Mouse (Mus musculus) kidney, postnatal 14 days (tissue): ENCODE measurements around the gene Tti1.
A peak's percentile ranks its signal among the peaks of the same experiment; 100 is the strongest.

ENCODE experiments used
- DNase-seq: peaks from one replicate; pipeline ENCODE4 v3.0.0; 2022; ENCODE audit warnings: mixed read lengths

Tti1 gene

DNA sequence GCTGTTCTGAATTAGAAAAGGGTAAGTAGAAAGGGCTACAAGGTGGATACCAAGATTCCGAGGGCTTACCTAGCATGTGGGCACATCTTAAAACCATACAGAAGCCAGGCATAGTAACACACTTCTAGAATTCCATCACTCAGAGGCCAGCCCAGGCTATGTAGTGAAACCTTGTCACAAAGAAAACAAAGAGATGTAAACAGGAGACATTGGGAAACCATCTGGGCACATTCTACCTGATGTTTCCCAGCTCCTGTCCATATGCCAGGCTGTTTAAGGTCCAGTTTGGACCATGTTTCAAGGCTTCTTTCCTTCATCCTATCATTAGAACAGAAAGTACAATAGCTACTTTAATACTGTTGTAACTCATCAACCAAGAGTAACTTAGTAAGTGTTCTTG is 9.3 kb upstream of the Tti1 start:
- DNase-seq = no peak

DNA sequence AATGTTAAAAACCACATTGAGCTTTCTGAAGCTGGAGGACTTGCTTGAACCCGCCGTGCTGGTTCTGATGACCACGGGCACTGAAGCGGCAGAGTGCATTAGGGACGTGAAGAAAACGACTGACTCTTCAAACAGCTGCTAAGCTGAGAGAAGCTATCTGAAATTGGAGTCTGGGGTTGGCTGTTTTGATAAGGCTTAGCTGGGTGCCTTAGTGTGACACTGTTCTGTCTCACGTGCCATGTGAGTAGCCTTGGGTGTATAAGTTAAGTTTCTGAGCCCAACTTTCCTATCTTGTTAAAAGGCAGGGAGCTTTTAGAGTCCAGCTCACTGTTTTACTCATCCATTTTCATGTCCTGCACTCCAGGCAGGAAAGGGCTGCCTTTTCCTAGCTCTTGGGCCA is 8.7 kb upstream of the Tti1 start:
- no peak for DNase-seq

DNA sequence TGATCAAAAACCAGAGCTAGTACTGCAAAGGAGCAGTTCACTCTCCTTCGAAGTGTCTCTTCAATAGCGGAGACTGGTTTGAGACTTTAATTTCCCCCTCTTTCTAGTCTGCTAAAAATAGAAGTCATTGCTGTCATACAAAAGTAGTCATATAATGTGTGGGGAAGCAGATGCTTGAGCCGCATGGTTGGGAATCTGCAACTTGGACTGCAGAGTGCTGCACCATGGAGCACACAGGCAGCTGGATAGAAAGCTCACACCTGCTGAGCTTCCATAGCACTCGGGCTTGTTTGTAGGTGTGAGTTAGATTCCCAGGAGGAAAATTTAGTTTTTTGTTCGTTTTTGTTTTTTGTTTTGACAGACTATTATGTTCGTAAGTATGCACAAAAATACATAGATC is 8.2 kb upstream of the Tti1 start:
- DNase-seq = no peak

DNA sequence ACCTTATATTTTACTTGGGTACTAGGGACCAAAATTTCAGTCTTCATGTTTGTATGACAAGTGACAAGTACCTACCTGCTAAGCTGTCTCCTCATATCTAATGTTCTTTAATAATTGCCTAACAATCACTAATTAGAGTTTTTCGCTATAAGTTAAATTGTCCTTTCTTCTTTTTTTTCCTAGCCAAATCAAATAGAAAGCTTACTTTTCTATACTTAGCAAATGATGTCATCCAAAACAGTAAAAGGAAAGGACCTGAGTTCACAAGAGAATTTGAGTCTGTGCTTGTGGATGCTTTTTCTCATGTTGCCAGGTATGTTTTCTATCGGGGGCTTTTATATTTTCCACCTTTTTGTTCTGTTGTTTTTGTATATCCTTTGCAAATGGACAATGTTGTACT is 7.6 kb upstream of the Tti1 start:
- DNase-seq = no peak

DNA sequence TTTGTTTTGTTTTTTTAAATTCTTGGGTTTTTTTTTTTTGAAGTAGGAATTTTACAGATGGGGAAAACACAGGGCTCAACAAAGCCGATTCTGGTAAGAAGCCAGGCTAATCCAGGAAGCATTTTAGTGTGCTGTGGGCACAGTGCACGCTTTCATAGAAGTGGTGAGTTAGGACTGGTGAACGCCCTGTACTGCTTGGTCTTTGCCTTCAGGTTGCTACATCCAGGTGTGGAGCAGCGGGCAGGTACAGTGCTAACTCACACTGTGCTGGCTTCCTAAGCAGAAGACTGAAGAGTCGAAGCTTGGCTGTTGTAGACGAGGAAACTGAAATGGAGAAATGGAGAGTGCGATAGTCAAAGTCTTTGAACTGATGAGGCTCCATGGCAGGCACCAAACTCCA is 1.8 kb upstream of the Tti1 start:
- no peak for DNase-seq

DNA sequence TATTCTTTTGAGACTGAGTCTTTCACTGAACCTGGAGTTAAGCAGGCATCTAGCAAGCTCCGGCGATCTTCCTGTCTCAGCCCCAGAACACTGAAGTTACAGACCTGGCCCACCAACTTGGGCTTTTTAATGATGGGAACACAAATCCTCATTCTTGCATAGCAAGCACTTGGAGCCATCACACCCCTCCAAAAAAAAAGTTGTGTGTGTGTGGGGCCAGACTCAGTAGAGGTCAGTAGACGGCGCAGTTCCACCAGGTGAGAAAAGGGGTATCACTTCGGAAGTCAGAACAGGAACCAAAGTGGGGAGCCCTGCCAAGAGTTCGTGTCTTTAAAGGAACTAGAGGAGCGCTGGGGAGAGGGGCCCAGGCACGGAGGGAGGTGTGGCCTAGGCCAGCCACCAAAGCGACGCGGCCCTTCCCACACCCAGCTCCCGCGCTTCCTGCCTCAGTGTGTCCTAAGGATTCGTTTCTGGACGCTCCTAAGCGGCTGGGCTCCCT is 329 bp downstream of the Tti1 start:
- DNase-seq = no peak

DNA sequence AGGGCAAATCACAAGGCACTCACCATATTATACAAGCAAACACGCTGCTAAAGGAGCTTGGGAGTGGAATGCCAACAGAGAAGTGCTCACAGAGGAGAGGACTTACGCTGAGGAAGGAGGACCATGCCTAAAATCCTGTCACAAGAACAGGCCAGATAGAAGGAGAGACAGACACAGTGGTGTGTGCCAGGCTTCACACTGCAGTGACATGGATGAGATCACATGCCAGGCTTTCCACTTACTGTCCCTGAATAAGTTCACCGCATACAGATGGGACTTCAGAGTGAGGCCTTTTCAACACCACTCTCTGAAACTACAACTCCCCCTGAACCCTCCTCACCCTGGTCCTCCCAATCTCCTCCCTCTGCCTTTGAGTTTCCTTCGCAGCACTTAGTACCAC is 10.9 kb downstream of the Tti1 start:
- DNase-seq = no peak

DNA sequence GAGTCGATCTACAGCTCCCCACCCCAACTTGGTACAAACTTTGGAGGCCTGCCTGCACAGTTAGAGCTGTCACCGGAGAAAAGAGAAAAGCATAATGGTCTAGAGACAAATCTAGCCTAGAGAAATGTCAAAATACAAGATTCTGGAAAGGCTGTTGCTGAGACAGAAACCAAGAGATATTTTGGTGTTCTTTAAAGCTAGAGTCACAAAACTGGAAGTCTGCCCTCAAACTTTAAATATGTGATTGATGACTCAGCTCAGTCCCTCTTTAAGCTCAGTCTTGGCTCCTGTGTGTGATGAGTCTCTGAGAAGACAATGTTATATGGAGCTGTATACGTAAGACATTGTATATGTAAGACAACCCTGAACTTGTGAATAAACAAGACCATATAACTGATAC is 15.6 kb downstream of the Tti1 start:
- DNase-seq = no peak

DNA sequence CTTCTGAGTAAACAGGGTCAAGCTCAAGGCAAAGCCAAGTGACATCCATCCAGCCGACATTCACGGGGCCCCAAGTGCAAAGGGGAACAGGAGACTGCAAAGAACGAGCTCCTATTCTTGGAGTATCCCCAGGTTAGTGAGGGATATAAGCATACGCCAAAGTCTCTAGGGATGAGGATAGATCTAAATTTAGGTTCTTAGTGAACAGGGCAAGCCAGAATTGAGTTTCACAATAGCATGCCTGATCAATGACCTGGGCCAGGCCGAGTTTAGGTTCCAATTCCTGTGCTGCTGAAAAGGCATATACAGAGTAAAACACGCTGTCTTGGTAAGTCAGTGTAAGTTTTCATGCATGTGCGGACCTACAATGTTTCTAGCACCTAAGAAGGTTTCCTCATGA is 18.9 kb downstream of the Tti1 start:
- no peak for DNase-seq

DNA sequence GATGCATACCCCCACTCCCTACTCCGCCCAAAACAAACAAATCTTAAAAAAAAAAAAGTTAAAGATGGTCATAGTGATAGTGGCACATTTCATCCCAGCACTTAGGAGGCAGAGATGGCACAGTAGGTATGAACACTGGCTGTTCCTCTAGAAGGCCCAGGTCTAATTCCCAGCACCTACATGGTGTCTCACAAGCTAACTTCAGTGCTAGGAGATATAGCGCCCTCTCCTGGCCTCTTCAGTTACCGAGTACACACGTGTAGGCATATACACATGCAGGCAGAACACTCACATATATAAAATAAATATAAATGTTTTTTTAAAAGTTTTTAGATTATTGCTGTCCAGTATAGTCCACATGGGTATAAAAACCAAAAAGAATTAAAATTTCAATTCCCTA is 22.6 kb downstream of the Tti1 start:
- no peak for DNase-seq

DNA sequence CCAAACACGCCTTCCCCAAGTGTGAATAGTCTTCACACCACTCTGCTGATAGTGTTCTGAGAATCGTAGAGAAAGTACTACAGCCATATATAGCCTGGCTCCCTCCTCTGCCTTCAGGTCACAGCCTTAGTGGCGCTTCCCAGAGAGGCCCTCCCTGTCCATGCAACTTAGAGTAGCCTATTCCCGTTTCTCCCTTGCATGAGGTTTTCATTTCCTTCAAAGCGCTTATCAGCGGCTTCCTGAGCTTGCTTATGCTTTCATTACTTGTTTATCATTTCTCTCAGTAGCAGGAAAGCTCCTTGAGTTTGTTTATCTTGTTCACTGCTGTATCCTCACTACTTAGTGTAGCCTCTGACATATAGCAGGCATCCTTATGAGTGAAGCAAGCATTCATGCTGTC is 23.6 kb downstream of the Tti1 start:
- DNase-seq = no peak

DNA sequence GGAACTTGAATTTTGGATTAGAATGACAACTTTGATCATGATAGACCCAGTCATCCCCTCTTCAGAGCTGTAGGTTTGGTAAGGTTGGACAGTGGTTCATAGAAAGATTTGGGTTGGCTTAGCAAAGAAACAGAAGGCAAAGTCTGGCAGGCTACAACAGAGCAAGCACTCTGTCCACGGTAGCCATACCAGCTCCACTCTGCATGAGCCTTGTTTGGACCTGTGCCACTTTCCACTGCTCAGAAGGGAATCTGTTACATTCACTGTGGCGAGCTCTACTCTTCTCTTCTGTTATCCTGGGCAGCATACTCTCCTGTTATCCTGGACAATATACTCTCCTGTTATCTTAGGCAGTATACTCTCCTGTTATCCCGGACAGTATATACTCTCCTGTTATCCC is 29.4 kb downstream of the Tti1 start:
- no peak for DNase-seq

DNA sequence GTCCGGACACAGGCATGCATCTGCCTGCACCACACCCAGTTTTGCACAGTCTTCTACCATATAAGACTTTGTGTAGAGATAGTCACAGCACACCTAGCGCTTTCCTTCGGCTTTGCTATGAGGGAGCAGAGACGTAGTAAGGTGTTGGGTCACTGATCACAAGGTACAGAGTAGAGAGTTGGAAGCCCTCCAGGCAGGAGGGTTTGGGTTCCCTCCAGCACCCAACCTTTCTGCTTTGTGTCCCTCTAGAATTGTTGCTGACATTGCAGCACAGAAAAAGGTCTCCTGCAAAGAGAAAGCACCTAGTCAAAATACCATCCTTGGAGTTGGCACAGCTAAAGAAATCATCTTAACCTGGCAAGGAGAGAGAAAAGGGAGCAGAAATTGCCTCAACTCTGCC is 35.7 kb downstream of the Tti1 start:
- peak; percentile 20 for DNase-seq

DNA sequence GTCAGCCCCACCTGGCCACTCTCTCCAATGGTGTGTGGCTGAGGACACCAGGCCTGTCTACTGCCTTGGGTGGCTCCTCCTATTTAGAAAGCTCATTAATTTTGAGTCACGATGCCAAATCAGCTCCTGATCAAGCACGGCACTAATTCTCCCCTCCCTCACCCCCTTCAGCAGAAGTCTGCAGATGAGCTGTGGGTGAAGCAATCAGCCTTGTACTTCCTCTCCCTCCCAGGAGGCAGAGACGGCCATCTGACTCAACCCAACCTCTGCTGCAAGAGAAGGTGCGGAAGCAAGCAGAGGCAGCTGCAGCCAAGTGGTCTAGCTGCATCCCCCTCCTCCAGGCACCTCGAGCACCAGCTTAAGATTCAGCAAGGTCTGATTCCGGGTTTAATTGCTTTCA is 37.2 kb downstream of the Tti1 start:
- DNase-seq = no peak

DNA sequence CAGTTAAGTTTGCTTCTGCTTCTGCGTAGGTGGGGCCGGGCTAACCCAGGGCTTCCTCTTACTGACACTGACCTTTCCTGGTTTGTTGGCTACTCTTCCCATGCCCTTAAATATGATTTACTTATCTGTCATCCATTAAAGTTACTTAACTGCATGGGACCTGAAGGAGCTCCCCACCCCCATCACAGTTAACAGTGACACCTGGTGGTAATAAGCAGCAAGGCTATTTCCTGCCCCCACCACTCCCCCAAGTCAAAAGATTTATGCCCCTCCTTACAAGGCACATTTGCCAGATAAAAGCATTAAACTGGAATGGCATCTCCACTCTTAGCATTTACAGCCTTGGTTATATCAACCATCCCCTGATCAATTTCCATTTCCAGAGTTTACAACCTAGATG is 38.3 kb downstream of the Tti1 start:
- DNase-seq = peak; percentile 17

DNA sequence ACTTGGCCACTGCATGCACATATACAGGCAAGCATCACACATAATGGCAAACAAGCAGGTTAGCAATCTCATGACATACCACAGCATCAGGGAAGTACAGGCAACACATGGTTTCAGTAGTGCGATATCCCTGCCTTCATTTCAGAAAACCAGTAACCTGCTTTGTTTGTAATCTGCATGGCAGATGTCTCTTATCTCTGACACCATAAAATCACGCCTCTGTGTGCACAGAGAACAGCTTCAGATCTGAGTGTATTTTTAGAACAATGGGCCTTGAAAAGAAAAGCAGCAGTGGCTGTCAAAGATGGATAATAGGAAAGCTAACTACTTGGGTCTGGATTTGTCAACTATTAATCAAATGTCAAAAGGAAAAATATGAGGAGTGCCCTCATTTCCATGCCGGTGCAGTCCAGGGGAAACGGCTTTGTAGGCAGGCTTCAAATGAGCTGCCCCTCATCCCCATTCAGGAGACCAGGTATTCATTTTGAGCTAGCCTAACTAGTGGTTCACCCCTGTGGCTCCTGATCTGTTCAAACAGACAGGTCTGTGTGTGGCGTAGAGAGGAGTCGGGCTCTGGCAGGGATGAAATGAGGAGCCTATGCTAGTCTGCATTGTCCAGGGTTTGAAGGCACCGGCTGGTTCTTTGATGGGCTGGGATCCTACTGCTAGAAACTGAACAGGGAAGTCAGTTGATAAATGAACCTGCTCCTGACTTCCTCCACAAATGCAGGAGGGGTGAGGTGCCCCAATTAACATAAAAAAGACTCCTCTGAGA is 39.6 kb downstream of the Tti1 start:
- no peak for DNase-seq

DNA sequence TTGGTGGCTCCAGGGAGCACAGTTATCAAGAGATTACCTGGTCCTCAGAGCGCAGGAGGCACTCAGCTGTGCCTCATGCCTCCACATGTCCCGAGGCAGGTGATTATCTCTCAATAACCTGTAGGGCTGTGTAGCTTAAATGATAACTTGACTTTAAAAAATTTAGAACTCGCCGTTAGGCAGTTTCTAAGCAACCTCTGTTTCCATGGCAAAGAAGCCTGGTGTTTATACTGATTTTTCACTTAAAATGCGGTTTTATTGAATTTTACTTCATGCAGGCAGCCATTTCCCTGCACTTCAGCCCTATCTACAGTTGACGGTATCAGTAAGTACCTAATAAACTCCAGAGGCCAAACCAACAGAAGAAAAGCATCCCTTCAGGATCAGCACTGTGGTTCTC is 42.0 kb downstream of the Tti1 start:
- DNase-seq = no peak

DNA sequence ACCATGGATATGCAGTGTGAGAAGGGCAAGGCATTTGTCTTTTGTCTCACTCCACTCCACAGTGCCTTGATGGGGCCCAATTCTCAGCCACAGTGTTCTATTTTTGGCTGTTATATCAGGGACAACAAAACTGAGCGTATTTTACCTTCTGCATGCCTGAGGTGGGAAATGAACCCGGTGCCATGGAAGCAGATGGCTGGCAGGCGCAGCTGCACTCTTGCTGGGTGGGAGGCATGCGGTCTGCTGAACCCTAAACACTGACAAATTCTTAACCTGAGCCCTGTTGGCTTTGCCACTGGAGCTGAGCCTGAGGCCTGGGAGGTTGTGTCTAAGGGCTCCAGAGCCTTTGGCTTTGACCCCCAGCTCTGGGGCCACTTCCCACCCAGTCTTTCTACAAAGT is 42.6 kb downstream of the Tti1 start:
- no peak for DNase-seq

DNA sequence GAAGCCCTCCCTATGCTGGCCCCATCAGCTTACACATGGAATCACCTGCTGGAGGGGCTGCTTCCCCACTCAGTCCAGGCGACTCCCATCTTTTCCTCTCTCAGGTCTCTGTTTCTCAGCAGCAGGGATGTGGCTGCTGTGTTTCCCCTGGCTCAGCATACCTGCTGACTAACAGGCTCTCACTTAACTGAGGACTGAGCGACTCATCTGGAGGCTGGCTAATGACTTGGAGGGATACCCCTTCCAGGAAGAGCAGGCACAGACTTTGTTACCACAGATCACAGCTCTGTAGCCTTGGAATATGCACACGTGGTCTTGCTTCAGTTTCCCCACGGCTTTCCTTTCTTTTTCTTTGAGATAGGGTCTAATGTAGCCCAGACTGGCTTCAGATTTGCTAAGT is 45.0 kb downstream of the Tti1 start:
- no peak for DNase-seq

DNA sequence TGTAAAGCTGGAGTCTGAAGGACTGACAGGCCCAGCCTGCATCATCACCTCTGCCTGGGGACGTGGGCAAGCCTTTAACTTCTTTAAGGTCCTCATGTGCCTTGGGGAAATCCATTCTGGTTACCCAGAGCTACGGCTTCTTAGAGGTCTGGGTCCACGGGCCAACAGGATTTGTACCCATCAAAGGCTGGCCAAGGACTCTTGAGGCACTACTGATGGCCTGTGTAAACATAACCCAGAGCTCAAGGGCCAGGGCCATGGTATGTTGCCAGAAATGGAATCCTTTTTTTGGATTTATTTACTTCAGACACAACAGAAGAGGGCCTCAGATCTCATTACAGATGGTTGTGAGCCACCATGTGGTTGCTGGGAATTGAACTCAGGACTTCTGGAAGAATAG is 45.5 kb downstream of the Tti1 start:
- no peak for DNase-seq

DNA sequence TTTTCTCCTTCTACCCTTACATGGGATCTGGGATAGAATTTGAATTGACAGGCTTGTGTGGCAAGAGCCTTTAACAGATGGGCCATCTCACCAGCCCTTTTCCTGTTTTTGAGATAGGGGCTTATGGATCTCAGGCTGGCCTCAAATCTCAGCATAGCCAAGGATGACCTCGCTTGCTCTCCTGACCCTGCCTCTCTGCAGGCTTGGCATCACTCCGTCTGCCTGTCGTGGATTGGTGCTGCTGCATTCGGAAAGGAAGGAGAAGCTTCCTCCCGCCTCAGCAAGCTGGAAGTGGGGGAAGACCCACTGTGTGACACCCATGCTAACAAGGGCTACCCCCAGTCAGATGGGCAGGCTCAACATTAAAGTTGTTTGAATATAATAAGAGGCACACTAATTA is 49.0 kb downstream of the Tti1 start:
- no peak for DNase-seq

DNA sequence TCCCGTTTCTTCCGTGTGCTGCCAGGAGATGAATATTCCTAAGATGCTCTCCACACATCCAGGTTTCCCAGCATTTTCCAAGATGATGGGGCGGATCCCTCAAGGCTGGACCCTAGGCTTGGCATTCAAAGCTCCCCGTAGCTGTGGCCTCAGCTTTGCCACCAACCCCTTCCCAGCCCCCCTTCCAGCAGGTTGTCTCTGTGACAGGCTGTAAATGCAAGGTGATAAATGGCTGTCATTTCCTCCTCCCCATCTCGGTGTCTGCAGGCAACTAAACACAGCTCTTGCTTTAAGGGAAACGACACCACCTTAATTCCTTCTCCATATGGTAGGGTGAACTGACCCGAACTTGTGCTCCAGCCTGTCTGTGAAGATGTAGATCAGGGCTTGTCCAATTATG is 52.6 kb downstream of the Tti1 start:
- DNase-seq = no peak

DNA sequence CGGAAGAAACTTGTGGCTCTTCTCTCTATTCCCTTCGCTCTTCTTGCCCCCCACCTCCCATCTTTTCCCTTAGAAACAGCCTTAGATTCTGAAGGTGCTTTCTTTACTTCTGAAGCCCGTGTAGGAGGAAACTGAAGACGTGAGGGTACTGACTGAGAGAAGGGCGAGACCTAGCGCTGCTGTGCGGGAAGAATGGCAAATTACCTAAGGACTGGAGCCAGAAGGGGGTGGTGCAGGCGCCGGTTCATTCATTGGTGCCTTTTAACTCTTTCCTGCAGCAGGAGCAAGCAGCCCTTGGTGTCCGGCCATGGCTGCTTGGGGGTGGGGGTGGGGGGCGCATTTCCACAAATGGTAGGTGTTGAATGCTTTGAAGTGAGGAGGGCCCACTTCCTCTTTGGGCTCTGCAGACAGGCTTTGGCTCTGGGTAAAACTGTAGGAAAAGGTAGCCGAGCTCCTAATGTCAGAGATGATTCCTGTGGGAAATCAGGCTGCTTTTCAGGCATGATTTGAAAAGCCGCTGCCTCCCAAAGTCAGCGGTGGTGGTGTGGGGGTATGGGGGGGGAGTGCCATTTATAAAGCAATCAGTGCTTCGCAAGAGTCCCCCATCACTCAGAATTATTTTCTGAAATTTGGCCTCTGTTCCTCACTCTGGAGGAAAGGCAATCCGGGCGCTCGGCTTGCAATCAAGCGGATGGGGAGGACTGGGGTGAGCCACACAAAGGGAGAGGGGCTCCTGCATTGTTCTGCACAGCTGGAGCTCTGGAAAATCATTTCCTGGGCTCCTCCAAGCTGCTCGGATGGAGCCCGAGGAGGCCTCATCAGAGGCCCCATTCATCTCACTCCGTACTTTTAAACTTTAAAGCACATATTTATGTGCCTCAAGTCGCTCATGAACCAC is 53.4 kb downstream of the Tti1 start:
- DNase-seq = no peak

DNA sequence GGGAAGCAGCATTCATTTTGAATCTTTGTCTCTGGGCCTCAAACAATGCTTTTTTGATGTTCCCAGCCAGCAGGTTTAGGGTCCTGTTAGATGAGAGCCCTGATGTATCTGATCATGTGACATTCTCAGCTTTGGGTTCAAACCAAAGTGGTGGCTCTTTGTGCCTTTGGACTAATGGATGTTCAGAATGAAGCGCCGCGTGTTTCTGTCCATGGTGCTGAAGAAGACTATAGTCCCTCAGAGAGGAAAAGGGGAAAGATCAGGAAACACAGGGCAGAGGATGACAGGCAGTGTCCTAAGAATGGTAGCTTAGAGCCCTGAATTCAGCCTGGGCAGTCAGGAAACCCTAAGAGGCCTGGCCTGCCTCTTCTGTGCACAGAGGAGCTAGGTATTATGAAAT is 57.6 kb downstream of the Tti1 start:
- peak; percentile 68 for DNase-seq
